Mouse (Mus musculus) heart, adult 2 months (tissue): ENCODE data around the gene Ercc1.

ENCODE experiments used
- CTCF ChIP-seq: fragments of 200-600 bp; IDR thresholded peaks from 2 replicates; pipeline ENCODE4 v1.8.1; 2022; ENCODE audit warnings: antibody characterized with exemption, mild to moderate bottlenecking, moderate library complexity
- POLR2A ChIP-seq: fragments of 200-500 bp; IDR thresholded peaks from 2 replicates; pipeline ENCODE4 v1.6.1; 2011; ENCODE audit warnings: mild to moderate bottlenecking, low read depth, low read length, control low read depth; ENCODE audit not compliant: insufficient read depth

DNA sequence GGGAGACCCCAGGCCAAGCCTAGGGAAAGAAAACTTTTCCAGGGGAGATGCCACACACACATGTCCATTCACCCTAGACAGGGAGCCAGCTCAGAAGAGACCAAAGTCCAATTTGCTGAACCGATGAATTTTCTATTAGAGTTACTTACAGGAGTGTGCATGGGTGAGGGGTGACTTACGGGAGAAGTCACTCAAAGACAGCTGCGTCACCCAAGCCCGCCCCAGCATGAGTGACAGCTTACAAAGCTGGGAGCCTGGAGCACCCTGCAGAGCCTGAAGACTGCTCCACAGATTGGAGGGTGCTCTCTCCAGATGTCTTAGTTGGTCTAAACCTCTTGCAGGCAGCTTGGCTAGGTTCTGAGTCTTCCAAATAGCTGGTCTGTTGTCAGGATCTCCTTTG is 32.6 kb upstream of the Ercc1 start:
- TF ChIP-seq CTCF (no peak), POLR2A (no peak)
